Mouse (Mus musculus): Measurements from ENCODE around the gene Itga9.

- no peak; the same call in 1 of the 2 replicates for TF ChIP-seq CTCF (conservative IDR thresholded peaks at IDR 0.05; ENCODE audit: insufficient read depth, insufficient read length, low read depth, low read length)
- TF ChIP-seq POLR2A (IDR thresholded peaks at IDR 0.05; ENCODE audit: low read depth, low read length) = no peak
These were observed 327.3 kb downstream of the Itga9 start for GRCm38 (mm10) chr9:118933800-118934199.
